Mouse (Mus musculus) urinary bladder, postnatal 25 days (tissue): ENCODE results near the gene Cycs.
"Not testable (repeated sequence)": the region's sequence is repeated elsewhere in the genome, so short reads cannot be mapped to it uniquely, and the experiment has no call there.

ENCODE experiments used
- DNase-seq: peaks from one replicate; pipeline ENCODE4 v3.0.0; 2022; ENCODE audit warnings: low spot score

Gene Cycs

GRCm38 (mm10) chr6:50566141-50566996 lies at the start of gene Cycs:
Gene Cycs (minus strand): TSS chr6:50566538.
- peak; percentile 98 for DNase-seq

GRCm38 (mm10) chr6:50601620-50602019 lies 35.3 kb upstream of the Cycs start:
- DNase-seq, result no peak

- no peak for DNase-seq
These were observed 32.2 kb upstream of the Cycs start for GRCm38 (mm10) chr6:50598560-50598959.

- peak; percentile 91 for DNase-seq
These were observed 30.2 kb upstream of the Cycs start, which contains the start of gene 4921507P07Rik for GRCm38 (mm10) chr6:50596301-50597211. Gene 4921507P07Rik (minus strand): TSS chr6:50596632.

GRCm38 (mm10) chr6:50594372-50594771 lies 28.0 kb upstream of the Cycs start:
- no peak for DNase-seq

- DNase-seq, result no peak
These were observed 27.1 kb upstream of the Cycs start for GRCm38 (mm10) chr6:50593334-50593845.

GRCm38 (mm10) chr6:50590234-50590633 lies 23.9 kb upstream of the Cycs start:
- no peak for DNase-seq

- DNase-seq, result peak; percentile 44
These were observed 21.9 kb upstream of the Cycs start for GRCm38 (mm10) chr6:50588251-50588650.

- no peak for DNase-seq
These were observed 21.1 kb upstream of the Cycs start for GRCm38 (mm10) chr6:50587412-50587811.

- no peak for DNase-seq
These were observed 20.0 kb upstream of the Cycs start for GRCm38 (mm10) chr6:50586316-50586715.

- no peak for DNase-seq
These were observed 19.4 kb upstream of the Cycs start for GRCm38 (mm10) chr6:50585733-50586132.

- DNase-seq, result no peak
These were observed 5.3 kb upstream of the Cycs start for GRCm38 (mm10) chr6:50571661-50572060.

GRCm38 (mm10) chr6:50566997-50567255 lies 588 bp upstream of the Cycs start:
- no peak for DNase-seq

GRCm38 (mm10) chr6:50563651-50564050 lies 2.7 kb downstream of the Cycs start:
- DNase-seq, result no peak

- no peak for DNase-seq
These were observed 3.9 kb downstream of the Cycs start for GRCm38 (mm10) chr6:50562421-50562820.

GRCm38 (mm10) chr6:50560776-50561175 lies 5.6 kb downstream of the Cycs start:
- no peak for DNase-seq

GRCm38 (mm10) chr6:50558877-50559276 lies 7.5 kb downstream of the Cycs start:
- no peak for DNase-seq

- no peak for DNase-seq
These were observed 8.8 kb downstream of the Cycs start for GRCm38 (mm10) chr6:50557566-50557965.

GRCm38 (mm10) chr6:50554223-50554622 lies 12.1 kb downstream of the Cycs start:
- not testable (repeated sequence) for DNase-seq

GRCm38 (mm10) chr6:50552881-50553518 lies 13.3 kb downstream of the Cycs start:
- DNase-seq, result no peak

GRCm38 (mm10) chr6:50549791-50550190 lies 16.5 kb downstream of the Cycs start:
- DNase-seq, result no peak

GRCm38 (mm10) chr6:50549051-50549450 lies 17.3 kb downstream of the Cycs start:
- DNase-seq, result no peak
